Mouse (Mus musculus) cerebellum, postnatal 4 days (tissue): Measurements from ENCODE around the gene Pou6f2.

Source experiments
- DNase-seq, 2 experiments: peaks; one replicate each; pipeline ENCODE4 v3.0.0; 2022; ENCODE audit warnings: low spot score in 2 of 2, mixed read lengths in 1 of 2

Gene Pou6f2

DNA sequence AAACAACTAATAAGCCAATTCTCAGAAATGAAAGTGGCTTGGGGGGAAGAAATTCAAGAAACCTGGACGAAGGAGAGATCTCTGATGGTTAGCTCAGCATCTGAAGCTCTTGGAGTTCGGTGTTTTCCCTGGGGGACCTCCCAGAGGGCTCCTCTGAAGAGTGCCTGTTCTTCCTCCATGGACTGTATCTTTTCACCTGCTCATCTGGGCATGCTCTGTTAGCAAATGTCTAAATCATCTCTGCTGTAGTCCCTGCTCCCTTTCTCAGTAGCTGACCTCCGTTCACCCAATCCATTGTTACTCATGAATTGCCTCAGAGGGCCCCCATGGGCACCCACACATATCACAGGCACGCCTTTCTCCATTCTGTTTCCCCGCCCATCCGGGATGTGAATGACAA, at the start of gene Pou6f2:
TSS of gene Pou6f2 (minus strand) at position 101 of the 400 bp plus-strand sequence.
- no peak for DNase-seq

GRCm38 (mm10) chr13:18439858-18440257, 42.4 kb upstream of the Pou6f2 start:
- DNase-seq = no peak

GRCm38 (mm10) chr13:18387673-18388072, 9.8 kb downstream of the Pou6f2 start:
- no peak for DNase-seq

DNA sequence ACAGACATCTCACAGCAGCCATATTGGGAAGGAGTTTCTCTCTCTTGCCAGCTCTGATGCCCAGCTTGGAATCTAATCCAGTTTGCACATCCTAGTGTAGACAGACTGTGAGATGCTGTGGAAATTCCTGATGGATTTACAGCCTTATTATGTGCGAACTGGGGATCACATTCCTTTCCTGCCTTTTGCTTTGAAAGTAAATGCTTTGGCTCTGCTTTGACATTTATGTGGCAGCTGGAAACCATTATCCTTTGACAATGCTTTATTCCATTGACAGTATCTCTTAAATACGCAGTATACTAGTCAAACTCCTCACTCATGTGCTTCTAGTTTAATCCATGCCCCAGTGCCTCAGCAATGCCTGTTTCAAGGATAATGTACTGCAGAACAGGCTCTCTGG, 34.1 kb downstream of the Pou6f2 start:
- DNase-seq = no peak

DNA sequence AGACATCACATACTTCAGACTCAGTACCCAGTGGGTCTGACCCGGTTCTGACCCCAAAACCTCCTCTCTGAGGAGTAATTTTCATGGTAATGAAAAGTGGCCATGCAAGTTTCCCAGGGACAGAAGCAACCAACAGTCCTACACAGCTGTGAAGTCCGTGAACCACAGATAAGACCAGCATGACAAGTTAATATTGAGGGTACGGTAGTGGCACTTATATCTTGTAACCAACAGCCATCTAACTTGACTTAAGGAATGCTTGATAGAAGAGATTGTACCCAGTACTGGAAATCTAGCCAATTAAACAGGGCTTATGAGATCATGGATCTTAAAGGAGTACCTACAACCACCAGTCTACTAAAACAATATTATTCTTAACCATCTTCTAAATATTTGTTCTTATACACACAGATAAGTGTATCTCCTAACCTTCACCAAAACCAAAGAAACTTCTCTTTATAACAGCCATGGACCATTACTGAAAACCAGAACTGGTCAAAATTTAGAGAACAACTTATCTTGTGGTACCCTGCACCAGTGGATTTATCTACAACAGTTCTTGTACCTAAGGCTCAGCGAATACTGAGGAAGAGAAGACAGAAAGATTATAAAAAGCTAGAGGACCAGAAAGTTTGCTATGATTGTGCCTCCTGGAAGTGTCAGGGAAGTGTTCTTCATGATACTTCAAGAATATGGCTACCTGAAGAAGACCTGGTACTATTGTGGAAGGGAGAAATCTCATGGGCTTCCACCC, 52.7 kb downstream of the Pou6f2 start:
- DNase-seq = no peak

- no peak for DNase-seq
These were observed 58.5 kb downstream of the Pou6f2 start for GRCm38 (mm10) chr13:18338910-18339501.

DNA sequence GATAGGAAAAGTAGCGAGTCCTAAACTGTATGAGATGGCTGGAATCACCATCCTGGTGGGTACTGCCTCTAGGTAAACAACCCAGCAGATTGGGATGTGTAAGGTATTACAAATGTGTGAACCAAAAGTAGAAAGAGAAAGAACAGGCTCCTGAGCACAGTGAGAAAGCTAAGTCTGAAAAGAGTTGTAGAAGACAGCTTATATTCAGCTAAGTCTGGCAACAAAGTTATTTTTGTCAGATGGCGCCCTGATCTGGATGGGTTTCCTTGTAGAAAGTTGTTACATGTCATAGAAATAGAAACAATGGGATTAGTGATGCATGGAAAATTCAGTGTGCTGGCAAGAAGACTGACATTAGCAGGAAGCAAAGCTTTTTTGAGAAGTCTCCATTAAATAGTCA, 59.5 kb downstream of the Pou6f2 start:
- no peak for DNase-seq

GRCm38 (mm10) chr13:18334035-18334434, 63.5 kb downstream of the Pou6f2 start:
- no peak for DNase-seq

- DNase-seq = no peak
These were observed 64.9 kb downstream of the Pou6f2 start for GRCm38 (mm10) chr13:18332596-18332995.

- DNase-seq = no peak
These were observed 73.4 kb downstream of the Pou6f2 start for GRCm38 (mm10) chr13:18323980-18324678.

- peak in 1 of 2 experiments; percentile 5 for DNase-seq
These were observed 74.1 kb downstream of the Pou6f2 start for GRCm38 (mm10) chr13:18323407-18323806.

DNA sequence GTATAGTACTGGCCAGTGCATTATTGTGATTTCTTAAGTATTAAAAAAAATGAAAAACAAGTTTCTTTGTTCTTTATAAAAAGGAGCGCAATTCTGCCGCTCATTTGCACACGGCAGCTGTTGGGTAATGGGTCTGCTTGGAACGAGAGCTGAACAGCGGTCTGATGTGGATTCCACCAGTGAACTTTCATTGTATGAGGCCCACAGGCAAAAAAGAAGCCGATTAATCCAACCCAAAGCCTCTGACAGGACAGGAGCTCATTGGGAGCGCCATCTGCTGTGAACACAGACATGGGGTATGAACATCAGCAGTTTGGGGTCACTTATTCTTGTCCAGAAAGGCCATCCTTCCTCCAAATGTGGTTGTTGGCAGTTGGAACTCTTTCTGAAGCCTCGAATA, 84.9 kb downstream of the Pou6f2 start:
- DNase-seq = no peak

DNA sequence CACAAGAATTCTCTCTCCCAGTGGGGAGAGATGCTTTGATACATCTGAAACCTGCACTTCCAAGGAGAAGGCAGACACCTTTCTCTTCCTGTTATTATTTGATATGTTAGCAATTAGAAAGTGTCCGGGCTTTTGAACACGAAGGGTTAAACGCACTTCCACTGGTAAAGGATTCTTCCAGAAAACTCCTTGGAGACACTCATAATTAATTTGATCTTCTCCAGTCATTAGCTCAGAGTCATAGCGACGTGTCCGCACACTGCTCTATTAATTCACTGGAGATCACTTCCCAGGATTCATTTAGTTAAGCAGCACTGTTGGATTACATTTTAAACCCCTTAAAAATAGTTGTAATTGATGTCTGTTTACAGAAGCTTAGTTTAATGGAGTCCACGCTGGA, 88.5 kb downstream of the Pou6f2 start:
- no peak for DNase-seq

DNA sequence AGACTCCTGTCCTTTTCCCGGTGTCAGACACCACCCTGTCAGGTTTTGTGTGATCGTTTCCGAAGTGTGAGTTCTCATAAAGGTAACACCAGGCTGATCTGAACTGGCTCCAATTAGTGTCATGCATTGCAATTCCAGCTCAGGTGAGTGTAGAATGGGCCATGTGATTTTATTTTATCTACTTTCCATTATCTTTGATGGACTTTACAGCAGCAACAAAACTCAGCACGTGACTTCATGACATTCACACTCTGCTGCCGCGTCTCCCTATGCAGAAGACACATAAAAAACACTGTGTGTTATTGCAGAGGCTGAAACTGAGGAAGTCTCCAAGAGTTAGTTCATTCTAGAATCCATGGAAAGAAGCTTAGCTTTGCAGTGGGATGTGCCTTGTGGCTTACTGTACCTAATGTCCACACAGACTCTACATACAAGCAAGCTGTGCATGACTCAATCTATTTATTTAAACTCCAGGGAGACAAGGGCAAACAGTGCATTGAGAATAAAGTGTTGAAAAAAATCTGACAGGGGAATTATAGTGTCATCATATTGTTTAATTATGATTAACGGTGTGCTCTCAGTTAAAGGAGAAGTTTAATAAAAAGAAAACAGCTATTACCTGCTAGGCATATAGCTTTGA, 90.9 kb downstream of the Pou6f2 start:
- DNase-seq = no peak

DNA sequence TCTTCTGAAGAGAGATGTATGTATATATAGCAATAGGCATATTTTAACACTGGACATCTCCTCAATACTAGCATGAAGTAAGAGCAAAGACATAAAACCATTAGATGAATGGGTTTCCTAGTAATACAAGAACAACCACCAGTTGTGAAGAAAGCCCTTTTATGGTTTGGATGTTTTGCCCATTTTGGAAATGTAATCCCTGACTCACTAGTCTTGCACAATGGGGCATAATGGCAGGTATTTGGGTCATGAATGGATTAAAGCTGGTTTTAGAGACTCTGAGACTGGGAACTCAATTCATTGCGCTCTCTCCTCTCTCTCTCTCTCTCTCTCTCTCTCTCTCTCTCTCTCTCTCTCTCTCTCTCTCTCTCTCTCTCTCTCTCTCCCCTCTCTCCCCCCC, 97.5 kb downstream of the Pou6f2 start:
- no peak for DNase-seq

GRCm38 (mm10) chr13:18293438-18293837, 104.0 kb downstream of the Pou6f2 start:
- DNase-seq = no peak

DNA sequence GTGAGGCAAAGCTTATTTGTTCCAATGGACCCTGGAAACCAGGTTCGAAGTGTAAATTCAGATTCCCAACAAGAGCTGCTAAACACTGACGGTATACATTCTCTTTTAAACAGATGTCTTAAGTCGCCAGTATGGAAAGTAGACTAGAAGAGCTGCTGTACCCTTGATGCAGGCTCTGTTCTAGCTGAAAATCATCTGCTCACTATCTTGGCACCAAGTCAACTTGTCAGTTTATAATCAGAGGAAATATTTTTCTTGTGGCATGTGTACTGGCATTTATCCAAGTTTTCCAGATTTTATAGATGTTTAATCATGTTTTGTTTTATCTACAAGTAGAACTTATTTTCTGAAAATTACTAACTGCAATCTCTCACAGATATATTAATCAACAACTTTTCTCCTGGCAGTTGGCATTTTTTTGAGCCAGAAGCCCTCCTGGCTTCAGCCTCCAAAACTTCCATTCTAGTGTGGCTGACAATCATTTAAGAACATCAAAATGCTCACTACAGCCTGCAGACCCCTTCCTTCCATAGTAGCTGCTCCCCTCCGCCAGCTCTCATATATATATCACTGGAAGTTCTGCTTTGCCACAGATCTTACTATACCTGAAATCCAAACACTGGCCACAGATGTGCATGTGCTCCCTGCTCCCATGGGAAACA, 107.1 kb downstream of the Pou6f2 start:
- no peak for DNase-seq

DNA sequence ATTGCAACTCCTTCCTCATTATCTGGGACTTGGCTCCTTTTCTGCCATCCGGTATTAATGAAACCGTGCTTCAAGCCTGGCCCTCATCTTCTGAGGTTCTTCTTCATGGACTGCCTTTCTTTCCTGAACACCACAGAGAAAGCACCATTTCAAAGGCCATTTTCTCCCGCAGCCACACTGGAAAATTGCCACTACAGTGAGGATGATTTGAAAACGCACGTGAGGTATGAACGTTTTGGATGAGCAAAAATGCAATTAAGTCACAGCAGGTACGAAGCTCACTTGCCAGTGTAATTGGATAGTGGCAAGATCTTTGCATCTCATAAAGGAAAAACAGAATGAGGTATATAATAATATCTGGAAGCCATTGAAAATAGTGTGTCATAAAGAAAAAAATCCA, 110.0 kb downstream of the Pou6f2 start:
- DNase-seq = peak in 1 of 2 experiments; percentile 19

DNA sequence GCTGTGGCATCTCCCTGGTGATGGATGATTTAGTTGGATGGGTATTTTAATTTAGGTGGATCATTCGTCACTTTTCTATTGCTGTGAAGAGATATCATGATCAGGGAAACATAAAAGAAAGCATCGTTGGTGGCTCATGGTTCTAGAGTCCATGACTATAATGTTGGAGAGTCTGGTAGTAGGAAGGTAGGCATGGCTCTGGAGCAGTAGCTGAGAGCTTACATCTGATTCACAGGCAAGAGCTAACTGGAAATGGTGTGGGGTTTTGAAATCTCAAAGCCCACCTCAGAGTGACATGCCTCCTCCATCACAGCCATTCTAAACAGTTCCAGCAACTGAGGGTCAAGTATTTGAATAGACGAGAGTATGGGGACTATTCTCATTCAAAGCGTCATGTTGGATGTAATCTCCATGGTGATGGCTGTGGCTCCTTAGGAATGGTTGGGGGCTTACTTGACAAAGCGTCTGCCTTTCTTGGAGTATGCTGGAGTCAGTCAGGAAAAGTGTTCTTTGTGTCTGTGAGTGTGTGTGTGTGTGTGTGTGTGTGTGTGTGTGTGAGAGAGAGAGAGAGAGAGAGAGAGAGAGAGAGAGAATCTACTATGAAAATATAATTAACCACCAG, 115.0 kb downstream of the Pou6f2 start:
- no peak for DNase-seq

- peak in 1 of 2 experiments; percentile 66 for DNase-seq
These were observed 116.4 kb downstream of the Pou6f2 start for GRCm38 (mm10) chr13:18281084-18281483.

GRCm38 (mm10) chr13:18253131-18253530, 144.4 kb downstream of the Pou6f2 start:
- no peak for DNase-seq
